Mouse (Mus musculus) frontal cortex, postnatal 10 days (tissue): Measurements from ENCODE around the gene Gucy2g.
A peak's percentile ranks its signal among the peaks of the same experiment; 100 is the strongest.

Experiments used
- DNase-seq, 2 experiments: peaks; one replicate each; pipeline ENCODE4 v3.0.0; 2022; ENCODE audit warnings: low spot score in 2 of 2, mixed read lengths in 1 of 2

Gene Gucy2g

DNA sequence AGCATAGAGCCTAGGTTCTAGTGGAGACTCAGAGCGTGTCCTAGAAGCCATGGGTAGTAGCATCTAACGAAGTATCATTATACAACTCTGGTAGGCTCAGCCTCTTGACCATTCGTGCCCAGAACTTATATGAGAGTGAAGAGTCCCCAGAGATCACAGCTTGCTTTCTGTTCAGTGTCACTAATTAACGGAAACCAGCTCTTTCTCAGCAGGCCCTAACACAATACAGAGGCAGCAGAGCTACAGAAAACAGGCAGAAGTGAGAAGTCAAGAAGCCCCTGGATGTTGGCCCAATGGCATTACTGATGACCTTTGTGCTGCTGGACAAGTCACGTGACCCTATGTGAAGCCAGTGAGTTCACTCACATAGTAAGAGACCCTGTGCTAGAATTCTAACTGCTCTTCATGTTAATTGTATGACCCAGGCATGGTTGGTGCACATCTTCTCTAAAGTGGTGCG lies at the start of gene Gucy2g:
Gucy2g (minus strand) TSS at position 51 of the 460 bp plus-strand sequence.
- DNase-seq = no peak

DNA sequence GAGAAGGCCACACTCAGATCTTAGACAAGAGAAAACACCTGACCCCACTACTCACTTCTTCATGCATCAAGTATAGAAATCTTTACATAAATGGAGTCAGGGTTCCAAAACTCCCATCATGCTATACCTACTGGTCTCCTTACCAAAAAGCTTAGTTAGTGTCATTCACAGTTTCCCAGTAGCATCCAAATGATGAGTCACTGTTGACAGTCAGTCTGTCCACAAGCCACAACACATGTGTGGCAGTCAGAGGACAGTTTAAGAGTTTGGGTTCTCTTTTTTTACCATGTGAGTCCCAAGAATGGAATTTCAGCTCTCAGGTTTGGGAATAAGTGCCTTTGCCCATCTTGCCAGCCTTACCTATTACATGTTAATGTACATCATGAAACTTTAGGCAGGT lies 47.9 kb upstream of the Gucy2g start:
- no peak for DNase-seq

DNA sequence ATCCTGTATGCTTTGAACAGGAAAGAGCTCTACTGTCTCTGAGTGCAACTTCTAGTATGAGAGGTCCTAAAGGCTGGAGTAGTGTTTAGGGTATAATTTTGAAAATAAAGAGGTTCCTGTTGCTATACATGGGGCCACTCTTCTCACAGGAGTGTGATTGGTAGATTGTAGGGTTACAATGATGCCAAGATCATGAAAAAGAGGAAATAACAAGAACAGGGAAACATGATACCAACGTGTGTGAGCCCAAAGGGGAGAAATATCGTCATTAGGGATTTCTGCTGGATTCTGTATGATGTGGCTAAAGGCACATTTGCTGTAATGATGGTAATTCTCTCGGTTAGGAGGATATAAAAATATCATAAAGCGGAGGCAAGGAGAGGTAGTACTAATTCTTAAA lies 45.0 kb upstream of the Gucy2g start:
- DNase-seq = no peak

DNA sequence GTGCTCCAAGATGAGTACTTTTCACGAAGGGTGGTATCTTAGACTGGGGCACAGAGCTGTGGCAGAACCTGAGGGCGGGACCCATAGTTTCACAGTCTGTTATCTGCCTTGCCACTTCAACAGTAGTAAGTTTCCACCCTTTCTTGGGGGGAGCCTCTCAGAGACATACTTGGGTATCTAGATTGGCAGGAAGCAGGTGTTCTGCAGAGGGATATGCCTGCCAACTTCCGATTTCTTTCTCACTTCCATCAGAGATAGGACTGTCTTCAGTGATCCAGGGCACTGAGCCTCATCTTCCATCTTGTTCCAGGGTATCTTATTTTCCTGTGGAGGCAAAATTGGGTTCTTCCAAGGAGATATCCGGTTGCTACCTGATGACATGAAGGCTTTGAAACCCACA lies 43.1 kb upstream of the Gucy2g start:
- DNase-seq = no peak

DNA sequence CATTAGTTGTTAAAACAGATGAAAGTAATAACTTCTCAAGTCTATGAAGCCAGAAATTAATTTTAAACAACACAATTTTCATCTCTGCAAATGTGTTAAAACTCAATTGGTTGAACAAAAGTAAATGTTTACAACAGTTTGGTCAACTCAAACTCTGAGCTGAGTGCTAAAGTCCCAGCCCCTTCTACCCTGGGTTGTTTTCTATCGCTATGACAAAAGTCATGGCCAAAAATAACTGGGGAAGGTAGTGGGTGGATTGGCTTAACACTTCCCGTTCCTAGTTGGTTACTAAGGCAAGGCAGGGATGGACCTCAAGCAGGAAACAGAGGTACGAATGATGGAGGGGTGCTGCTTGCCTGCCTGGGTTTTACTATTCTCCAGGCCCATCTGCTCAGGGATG lies 35.7 kb upstream of the Gucy2g start:
- DNase-seq = no peak

DNA sequence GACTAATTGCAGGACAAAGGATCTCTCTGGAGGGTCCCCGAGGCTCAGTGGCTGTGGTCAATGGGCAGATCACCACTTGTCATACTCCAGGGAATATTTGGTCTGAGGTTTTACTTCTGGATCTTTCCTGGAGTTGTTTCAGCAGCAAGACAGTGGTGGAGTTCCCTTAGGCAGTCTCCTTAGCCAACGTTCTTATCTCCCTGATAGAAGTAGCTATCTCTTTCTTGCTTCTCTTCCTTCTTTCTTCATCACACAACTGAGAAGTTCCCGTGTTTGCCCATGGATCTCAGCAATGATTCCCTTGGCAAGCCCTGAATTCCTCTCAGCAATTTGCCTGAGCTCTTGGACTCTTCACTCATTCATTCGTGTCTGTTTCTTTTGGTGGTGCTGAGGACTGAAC lies 35.1 kb upstream of the Gucy2g start:
- no peak for DNase-seq

DNA sequence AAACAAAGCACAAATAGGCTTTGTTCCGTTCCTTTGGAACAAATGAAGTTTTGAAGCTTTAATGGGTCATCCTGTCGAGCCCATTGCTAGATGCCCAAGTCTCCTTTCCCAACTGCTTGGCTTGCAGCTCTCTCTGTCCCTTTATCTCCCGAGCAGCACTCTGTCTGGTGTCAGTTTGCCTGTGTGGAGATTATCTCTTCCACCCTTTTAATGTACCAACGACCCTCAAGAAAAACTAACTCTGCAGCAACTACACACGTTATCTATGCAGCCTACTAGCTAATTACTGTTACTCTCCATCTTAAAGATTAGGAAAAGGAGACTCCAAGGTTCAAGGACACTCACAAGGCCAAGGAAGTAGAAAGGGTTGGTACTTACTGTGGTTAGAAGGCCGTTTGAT lies 32.3 kb upstream of the Gucy2g start:
- DNase-seq = no peak

DNA sequence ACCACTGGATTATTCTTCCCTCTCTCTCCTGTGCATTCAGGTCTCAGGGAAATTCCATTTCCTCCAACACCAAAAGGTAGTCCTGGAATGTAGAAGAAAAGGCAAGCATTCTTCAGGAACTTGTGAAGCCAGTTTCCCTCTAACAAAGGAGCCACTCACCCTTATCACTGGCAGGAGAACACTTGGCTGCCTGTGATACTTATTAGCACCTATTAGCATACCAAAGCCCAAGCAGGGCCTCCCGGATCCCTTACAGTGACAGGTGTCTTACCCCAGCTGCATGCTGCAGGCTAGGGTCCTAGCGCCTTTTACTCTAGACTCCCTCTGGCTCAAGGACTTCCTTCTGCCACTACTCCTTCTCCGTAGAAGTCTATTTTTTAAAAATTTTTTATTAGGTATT lies 30.4 kb upstream of the Gucy2g start:
- no peak for DNase-seq

DNA sequence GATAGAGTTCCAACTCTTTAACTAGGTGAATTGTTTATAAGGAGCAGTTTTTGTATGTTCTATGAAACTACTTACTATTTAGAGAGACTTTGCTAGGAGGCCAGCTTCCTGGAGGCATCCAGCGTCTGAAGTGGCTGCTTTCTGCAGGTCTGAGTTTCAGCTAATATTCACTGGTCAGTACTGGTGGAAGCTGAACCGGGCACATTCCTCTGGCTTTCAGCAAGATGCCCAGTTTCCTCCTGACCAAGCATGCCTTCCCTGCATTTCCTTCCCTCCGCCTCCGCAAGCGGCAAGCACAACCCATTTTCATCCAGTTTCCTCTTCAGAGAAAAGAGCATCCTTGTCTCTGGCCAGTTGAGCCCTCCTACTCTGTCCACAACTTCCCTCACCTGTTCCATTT lies 28.0 kb upstream of the Gucy2g start:
- no peak for DNase-seq

DNA sequence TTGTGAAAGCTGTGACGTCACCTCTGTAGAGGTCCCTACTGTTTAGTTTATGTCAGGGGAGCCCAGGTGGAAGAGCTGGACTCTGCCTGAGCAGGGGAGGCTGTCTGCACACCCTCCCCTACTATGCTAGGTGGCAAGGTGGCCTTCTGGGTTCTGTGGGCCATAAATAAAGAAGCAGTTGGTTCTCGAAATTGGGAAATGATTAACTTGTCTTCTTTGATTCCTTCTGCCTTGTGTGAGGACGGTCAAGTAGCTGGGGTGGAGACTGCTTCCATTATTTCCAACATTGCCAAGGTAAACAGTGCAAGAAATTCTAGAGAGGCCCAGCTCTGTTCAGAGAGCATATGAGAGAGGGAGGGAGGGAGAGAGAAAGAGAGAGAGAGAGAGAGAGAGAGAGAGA lies 27.1 kb upstream of the Gucy2g start:
- no peak for DNase-seq

DNA sequence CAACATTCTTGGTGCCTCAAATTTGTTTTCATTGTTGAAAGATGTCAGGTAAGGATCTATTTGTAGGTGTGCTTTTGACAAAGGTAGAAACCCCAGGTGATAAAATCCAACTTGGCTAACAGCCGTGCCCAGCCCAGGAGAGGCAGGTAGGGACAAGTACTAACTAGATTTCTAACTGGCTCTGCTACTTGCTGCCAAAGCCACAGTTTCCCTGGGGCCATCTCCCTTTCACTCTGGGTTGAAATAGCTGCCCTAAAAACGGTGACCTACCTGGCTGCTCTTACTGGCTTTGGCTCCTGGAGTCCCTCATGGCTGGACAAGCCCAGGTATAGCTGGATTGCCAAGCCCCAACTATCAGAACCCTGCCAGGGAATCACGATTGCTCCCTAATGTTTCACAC lies 25.8 kb upstream of the Gucy2g start:
- no peak for DNase-seq

DNA sequence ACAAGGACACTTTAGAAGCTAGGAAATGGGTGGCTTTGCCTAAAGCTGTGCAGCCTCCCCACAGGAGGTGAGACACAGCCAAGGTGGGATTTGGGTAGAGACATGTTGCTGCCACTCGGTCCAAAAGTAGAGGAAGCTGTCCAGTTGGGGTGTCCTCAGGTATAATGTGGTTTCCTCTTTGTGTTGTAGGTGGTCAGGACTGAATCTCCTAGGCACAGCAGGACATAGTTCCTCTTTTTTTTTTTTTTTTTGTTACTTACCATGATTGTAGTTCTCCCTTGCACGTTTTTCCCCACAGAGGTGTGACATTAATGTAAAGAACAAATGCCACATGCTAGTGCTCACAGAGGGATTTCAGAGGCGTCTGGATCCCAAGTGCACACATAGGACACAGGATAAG lies 24.2 kb upstream of the Gucy2g start:
- DNase-seq = no peak

DNA sequence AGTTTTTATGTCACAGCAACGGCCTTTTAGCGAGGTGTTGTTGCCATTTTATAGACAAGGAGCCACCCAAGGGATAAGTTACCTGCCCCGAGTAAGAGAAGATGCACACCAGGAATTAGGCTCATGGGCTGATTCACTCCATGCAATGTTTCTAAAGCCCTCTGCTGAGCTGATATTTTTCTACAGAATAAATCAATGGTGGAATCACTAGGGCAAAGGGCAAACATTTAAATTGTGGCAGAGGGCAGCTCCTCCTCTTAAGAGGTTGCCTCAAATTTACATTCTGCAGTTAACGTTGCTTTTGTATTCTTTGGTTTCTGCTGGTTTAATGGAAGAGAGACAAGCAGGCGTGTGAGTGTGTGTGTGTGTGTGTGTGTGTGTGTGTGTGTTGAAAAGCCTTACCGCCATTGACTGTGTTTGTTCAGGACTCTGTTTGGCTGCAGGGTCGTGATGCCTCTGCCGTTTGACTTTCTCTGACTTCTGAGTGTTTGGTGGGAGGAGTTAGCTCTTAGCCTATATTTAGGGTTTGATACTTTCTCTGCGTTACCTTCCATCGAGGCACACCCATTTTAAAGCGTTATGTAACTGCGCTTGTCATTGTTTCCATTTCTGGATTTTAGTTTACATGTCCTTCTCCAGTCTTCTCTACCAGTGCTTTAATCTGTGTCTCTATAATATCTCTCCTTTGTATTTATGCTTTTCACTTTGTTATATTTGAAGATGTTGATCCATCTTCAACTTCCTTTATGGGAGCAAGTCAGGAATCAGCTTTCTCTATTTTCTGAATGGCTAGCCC lies 19.6 kb upstream of the Gucy2g start:
- DNase-seq = no peak

DNA sequence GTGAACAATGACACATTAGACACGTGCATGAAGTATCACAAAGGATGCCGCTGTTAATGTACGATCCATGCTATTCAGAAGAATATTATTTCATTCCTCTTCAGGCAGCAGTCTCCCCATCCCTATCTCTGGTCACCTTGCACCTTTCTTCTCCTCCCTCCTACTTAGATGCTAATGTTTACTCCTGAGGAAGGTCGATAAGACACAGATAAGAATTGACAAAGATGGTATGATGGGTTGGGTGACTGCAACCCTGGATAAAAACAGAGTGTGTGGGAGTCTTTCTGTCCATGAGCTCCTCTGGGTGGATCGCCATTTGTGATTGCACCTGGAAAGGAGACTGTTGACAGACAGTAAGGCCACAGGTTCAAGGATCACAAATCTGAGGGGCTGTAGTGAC lies 17.5 kb upstream of the Gucy2g start:
- no peak for DNase-seq

DNA sequence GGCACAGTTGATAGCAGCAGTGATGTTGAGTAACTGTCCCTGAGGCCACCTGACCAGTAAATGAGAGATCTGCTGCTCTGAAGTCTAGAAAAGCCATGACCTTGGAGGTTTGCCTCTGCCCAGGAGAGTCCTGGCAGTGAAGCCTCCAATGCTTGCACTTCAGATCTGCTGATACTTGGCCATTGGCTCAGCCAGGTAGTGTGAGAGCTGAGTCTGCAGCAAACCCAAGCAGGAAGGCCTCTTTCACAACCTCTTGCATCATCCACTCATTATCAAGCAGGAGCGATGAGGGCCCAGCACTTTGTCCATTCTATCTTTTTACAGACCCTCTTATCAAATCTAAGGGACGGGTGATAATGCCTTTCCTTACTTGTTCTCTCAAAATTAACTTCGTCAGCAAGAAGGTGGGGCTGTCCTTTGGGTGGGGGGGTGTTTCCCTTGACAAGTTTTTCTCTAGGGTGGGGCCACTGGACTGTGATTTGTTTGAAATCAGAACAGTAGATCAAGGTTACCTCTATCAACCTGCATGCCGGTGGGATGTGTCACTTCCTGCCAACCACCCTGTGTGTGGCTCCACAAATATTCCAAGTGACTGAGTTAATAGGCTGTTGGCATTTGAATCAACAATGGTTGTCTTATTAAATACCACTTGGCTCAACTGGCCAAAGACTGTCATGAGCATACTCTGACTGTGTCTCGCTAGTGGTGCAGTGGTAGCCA lies 16.8 kb upstream of the Gucy2g start:
- DNase-seq = no peak

DNA sequence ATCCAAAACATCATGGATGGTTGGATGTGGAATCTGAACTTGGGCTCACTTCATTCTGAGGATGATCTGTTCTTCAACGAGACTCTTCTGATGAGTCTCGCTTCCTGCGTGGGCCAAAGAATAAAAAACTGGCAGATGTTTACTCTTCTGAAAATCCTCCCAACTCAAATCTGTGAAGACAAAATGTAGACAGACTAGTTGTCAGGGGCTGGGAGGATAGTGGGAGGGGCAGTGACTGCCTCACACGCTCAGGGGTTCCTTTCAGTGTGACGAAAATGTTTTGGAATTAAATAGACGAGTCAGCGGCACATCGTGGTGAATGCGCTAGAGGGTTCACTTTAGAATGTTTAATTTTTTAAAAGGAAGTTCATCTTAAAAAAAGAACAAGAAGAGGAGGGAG lies 15.1 kb upstream of the Gucy2g start:
- DNase-seq = no peak

DNA sequence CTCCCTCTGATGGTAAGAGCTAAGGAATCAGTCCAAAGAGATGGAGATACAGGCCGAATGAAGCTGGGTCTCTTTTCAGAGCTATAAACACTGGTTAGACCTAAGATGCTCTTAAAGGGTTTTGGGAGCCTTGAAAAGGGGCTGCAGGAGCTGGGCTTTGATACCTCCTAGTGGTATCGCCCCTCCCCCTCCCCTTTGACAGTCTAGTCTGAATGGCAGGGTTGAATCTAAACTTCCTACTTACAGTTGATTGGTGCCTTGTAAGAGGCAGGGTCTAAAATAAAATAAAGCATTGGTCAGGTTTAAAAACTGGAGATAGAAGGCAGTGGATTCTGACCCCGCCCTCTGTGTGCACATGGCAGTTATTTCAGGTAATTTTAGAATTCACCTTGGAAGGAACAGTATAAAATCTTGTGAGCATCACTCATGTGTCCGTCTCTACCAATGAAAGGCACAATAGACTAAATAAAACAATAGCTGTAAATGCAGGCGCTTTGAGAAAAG lies 13.5 kb upstream of the Gucy2g start:
- peak; percentile 31 for DNase-seq

DNA sequence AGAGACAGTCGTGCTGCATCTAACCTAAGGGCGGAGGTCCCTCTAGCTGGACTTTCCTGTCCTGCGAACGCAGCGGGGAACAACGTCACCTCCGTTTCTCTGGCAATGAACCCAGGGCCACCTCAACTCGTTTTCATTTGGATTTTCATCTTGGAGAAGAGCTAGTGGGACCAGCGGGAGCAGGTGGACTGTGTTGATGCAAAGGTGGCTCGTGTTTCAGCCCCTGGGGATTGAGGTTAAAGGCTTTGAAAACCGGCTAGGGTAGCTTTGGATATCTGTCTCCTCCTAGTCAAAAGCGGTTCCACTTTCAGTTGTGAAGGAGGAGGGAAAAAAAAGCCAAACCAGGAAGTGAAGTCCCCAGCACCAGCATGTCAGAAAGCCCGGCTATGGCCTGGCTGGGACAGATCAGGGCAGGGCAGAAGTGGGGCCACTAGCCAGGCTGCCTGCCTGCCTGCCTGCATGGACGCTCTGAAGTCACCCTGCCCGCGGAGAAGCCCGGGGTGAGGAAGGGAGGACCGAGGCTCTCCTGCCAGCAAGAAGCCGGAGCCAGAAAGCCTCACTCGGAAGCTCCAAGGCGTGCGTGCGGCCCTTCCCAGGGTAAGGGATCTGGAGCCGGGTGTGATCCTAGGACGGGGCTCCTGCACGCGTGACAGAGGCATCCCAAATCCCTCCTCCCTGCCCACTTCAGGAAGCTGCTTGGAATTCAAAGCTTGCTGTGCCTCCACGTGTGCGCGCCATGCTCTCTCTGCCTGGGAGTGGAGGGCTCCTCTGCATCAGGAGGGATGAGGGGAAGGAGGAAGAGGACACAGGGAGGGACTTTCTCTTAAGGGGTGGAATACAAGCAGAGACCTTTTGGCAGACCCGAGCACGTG lies 12.8 kb upstream of the Gucy2g start:
- DNase-seq = peak; percentile 24 to 49

DNA sequence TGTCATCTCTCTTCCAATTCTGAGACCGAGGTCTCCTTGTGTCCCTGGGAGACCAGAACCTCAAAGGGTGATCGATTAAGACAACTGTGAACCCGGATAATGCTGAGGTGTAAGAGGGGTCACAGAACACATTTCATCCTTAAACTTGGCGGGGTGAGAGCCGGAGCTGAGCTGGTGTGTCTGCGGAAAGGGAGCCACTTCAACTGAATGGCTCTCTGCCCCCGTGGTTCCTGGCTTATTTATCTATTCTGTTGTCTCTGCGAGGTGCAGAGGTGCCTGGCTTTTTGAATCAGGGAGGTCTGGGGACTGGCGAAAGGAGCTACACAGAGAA lies 12.2 kb upstream of the Gucy2g start:
- no peak for DNase-seq

DNA sequence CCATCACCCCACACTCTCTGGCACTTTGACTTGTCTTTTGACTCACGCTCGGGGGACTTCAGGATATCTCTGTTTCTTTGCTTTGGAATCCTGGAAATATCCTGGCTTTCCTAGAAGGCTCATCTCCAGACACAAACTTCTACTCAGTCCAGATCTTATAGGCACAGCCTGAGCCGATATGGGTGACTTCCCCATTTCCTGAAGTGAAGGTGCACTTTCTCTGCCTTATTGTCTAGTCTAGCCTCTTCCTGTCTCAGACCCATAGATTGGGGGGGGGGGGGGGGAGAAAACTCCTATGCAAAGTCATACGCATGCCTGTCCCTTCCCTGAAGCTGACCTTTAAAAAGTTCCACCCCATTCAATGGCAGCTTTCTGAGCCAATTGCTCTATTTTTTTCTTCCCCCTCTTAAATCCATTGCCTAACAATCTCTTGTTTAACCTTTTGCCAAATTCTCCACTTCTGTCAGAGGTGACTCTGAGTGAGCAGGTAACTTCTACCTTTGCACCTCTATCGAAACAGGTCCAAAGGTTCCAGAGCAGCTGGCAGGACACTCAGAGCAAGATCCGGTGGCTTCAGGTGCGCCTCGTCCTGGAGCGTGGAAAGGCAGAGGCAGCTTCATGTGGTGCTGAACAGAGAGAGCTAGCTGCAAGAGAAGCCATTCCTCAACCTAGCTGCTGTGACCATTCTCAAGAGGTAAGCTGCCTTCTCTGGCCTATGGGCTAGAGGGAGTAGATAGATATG lies 10.5 kb upstream of the Gucy2g start, which contains the start of gene Acsl5:
Acsl5 (plus strand) TSS at position 556 of the 742 bp plus-strand sequence.
- no peak for DNase-seq

DNA sequence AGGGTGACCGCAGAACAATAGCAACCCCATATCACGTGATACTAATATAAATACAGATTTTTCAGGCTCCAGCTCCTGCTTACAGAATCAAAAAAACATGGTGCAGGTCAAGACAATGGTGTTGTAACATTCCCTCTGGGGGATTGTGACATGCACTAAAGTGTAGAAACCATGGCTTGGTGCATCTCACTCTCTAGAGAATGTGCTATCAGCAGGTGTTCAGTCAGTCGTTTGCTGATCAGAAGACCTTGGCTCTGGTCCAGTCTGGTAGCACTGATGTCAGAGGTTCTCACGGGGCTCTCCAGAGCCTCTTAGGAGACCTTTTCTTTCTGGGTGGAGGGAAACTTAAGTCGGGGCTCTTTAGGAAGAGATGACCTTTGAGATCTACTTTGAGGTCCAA lies 9.4 kb upstream of the Gucy2g start:
- DNase-seq = no peak
